Mouse (Mus musculus) thymus, adult 18-20 months (tissue): ENCODE data around the gene Grk5.

Experiments
- DNase-seq, 2 experiments: peaks; one replicate each; pipeline ENCODE4 v3.0.0; 2022; ENCODE audit warnings: mixed read lengths in 2 of 2

The Grk5 gene

DNA sequence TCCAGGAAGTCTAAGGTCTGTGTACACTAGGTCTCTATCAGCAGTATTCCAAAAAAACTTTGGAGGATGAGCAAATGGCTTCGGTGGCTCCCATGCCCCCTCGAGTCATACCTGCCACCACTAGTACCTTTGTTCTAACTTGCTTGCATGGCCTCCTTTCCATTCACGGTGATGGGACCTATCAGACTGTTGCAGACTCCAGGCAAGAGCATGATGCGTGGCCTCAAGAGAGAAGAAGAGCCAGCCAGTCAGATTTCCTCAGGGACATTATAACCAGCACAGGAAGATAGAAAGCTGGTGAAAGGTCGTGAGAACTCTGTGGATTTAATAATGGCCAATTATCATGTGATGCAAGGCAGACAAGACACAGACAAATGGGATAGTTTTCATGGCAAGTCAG lies 91.8 kb downstream of the Grk5 start:
- no peak for DNase-seq

- DNase-seq = no peak
These were observed 92.3 kb downstream of the Grk5 start for GRCm38 (mm10) chr19:60981894-60982293.

GRCm38 (mm10) chr19:60989766-60990165 lies 100.2 kb downstream of the Grk5 start:
- no peak for DNase-seq

DNA sequence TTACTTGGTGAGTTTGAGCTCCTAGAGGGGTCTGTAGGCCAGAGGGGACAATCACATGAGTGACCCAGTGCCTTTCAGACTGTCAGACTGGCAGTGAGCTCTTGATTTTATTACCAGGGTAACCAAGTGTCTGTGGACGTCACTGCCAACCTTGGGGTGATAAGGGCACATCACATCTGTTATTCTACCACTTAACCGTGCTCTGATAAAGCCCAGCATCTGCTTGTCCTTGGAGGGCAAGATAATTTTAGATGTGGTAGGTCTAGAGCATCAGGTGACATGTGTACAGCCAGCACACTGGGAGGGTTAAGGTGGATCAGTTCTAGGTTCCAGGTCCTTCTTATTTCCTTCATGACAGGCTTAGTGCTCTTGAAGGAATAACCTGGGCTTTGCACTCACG lies 104.7 kb downstream of the Grk5 start:
- no peak for DNase-seq

GRCm38 (mm10) chr19:60994845-60995244 lies 105.3 kb downstream of the Grk5 start:
- DNase-seq = no peak

DNA sequence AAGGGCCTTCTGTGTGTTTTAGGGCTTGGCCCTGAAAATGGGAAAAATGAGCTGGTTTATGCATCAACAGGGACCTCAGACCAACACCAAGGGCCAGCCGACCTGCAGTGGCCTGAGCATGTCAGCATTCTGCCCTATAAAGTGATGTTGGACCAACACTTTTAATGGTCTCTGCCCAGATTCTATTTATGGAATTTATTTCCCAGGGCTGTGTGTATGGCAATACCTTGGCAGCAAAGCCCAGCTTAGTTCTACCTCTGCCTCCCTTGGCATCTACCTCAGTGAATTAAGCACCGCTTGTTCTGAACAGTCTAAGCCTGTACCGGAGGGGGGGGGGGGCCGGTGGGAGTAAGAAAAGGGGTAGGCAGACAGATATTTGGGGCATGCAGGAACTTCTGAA lies 108.2 kb downstream of the Grk5 start:
- DNase-seq = no peak

DNA sequence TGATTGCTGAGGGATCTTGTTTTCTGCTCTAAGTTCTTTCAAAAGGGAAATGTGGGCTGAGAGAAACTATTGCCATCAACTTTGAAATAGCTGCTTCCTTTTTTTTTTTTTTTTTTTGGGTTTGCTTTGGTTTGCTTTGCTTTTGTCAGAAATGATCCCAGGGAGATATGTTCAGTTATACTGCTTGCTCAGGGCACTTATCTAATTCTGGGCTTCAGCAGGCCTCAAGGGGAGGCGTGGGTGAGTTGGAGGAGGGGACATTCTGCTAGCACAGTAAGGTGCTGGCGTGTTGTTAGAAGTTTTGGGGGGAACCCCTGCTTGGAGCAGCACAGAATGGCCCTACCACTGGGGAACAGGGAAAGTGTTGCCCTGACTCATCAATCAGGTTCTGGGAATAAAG lies 110.1 kb downstream of the Grk5 start:
- no peak for DNase-seq

GRCm38 (mm10) chr19:61000958-61001357 lies 111.4 kb downstream of the Grk5 start:
- DNase-seq = no peak

GRCm38 (mm10) chr19:61009266-61009665 lies 119.7 kb downstream of the Grk5 start:
- no peak for DNase-seq

GRCm38 (mm10) chr19:61017477-61018266 lies 128.1 kb downstream of the Grk5 start:
- no peak for DNase-seq

DNA sequence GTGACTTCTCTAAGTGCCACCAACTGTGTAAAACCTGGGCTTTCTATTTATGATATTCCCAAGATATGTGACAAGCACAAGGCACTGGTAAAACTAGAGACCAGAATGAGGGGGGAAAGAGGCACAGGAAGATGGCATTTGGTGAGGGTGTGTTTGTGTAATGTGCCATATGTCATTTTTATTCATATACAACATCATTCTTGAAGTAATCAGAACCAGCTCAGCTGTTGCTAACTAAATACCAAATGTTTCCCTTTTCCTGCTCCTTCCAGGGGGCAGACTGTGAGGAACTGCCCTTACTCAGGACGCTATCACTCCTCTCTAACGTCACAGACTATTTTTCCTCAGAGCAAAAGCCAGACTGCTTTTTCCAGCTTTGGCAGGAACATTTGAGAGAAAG lies 132.0 kb downstream of the Grk5 start:
- DNase-seq = no peak

GRCm38 (mm10) chr19:61021939-61022566 lies 132.5 kb downstream of the Grk5 start:
- DNase-seq = no peak

DNA sequence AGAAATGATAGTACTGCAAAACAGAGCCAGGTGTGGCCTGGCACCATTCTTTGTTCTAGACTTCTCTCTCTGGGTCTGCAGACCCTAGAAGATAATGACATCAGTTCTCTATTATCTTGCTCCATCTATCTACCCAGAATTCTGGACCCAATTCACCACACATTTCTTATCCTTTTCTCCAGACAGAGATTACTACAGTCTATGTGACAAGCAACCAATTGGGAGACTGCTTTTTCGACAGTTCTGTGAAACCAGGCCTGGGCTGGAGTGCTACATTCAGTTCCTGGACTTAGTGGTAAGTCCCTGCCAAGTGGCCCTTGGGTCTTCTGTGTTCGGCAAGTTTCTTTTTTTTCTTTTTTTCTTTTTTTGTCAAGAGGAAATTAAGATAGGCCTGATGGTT lies 142.0 kb downstream of the Grk5 start:
- no peak for DNase-seq

GRCm38 (mm10) chr19:61039151-61039550 lies 149.6 kb downstream of the Grk5 start:
- DNase-seq = no peak

- DNase-seq = no peak
These were observed 159.1 kb downstream of the Grk5 start for GRCm38 (mm10) chr19:61048646-61049045.

GRCm38 (mm10) chr19:61049413-61049812 lies 159.9 kb downstream of the Grk5 start:
- no peak for DNase-seq

GRCm38 (mm10) chr19:61051151-61051550 lies 161.6 kb downstream of the Grk5 start:
- no peak for DNase-seq

DNA sequence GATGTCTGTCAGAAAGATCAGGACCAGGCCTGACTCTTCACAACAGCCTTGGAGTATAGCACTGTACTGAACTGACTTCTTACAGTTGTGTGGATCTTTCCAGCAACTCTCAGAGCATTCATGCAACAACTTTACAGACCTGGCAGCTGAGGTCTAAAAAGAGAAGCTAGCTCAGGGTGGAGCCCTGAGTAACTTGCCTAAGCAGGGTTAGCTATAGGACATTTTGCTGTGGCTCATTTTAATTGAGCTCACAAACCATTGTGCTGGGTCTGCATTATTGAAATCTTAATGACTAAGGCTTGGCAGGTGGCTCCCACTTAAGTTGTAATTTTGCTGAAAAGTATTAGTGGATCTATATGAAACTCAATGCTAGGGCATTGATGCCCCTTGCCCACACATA lies 162.5 kb downstream of the Grk5 start:
- DNase-seq = no peak

DNA sequence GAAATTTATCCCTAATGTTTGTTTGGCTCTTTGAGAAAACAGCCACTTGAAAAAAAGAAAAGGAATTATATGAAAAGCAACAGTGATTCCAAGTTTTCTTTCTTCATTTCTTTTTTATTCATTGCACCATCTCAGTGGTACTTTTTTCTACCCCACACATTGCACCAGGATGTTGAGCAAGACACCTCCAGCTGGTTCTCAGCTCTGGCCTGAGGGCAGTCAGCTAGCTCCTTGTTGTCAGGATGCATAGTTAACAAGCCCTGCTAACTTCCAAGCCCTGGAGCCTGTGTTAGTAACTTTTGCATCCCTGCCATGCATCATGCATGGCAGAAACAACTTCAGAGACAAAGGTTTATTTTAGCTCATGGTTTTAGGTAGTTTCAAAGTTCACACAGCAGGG lies 163.2 kb downstream of the Grk5 start:
- no peak for DNase-seq

DNA sequence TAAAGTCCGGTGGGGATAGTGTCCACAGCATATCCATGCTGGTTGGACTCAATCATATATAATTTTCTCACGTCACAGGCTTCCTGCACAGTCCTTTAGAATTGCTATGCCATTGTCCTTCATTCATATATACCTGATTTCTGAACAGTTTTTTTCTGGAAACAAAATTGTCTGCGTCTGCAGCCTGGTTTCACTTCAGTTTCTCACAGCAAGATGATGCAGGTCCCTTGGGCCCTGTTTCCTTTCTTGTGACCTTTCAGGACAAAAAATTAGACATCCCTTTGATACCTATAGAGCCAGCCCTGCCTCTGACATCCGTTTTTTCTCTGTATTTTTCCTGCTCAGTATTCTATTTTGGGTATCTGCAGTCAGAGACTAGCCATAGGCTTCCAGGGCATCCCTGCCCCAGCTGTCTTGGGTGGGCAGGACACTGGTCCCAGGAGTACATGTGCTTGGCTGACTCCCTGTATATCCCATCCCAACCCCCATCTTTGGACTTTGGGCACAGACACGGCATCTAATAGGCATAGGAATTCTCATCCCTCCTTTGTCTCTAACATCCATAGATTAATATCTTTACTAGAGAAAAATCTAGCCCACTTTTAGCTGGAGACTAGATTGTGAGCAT lies 167.3 kb downstream of the Grk5 start:
- DNase-seq = no peak

DNA sequence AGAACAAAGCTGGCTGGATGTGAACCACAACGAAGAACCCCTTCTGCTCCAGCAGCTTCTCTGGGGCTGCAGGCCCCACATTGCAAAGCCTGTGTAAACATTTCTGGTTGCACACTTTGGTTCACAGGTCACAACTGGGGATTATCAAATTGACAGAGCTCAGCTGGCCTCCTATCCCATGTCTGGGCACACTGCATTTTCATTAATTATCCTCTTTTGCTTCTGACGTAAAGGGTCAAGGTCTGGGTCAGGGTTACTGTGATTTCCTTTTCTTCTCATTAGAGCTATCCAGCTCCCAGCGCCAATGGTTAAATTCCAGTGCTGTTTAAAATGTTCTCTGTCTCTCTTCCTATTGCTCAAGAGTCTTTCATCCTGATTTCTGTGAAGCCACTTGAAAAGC lies 168.0 kb downstream of the Grk5 start:
- DNase-seq = no peak

DNA sequence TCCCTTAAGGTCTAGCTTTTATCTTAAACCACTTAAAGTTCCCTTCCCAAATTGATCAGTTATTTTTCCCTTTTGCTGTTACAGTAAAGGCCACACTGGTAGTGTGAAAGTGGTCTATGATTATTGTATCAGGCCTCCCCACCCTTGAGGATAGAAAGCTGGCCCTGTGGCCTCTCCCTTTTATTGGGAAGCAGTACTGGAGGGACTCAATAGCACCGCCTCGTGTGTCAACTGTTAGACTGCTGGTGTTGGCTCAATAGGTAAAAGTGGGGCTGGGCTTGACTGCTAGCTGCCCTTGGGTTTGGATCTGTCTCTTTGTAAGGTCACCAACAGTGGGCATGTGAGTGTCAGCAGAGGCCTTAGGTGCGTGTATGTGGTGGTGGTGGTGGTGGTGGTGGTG lies 174.8 kb downstream of the Grk5 start:
- no peak for DNase-seq

- no peak for DNase-seq
These were observed 175.5 kb downstream of the Grk5 start for GRCm38 (mm10) chr19:61065011-61065410.

GRCm38 (mm10) chr19:61078622-61079021 lies 189.1 kb downstream of the Grk5 start:
- DNase-seq = no peak
